Mouse (Mus musculus) stomach, embryonic 16.5 days (tissue): ENCODE results near the gene Olfr522. TPM values are rescaled to one million over a fixed set of nuclear protein-coding genes. Genes with fewer than 3 reads are reported as not detected.

Experiments used
- polyA plus RNA-seq: library from polyadenylated mRNA; unstranded; fragments of >200 nt; fragmentation: Nextera tagmentation; extraction: Ambion mirVana; gene quantifications from 2 replicates; pipeline ENCODE4 v1.2.1, GENCODE M21; 2015

The Olfr522 gene
- polyA plus RNA-seq, 1 experiment from 2014 or later: not detected

Other genes with a start within 250 kb of the Olfr522 start
- gene Utf1, start 221.0 kb downstream of the Olfr522 start, polyA plus RNA-seq: not detected in 2 replicates
- 0.24 and 0.34 TPM in 2 replicates for gene 6430531B16Rik, start 186.0 kb downstream of the Olfr522 start, polyA plus RNA-seq
- gene Adam8, start 172.2 kb downstream of the Olfr522 start, polyA plus RNA-seq: 3.0 and 4.1 TPM in 2 replicates
- 34.1 and 35.0 TPM in 2 replicates for gene Zfp511, start 128.4 kb downstream of the Olfr522 start, polyA plus RNA-seq
- gene Tubgcp2, start 128.1 kb downstream of the Olfr522 start, polyA plus RNA-seq: 40.5 and 42.3 TPM in 2 replicates
- 0.05 TPM in 1 of 2 replicates, not detected in the other for gene Msx3, start 115.7 kb downstream of the Olfr522 start, polyA plus RNA-seq
- gene Caly, start 82.2 kb downstream of the Olfr522 start, polyA plus RNA-seq: 3.7 and 5.6 TPM in 2 replicates
- gene Prap1, start 71.4 kb downstream of the Olfr522 start, polyA plus RNA-seq: 139 and 141 TPM in 2 replicates
- 37.0 and 38.7 TPM in 2 replicates for gene Fuom, start 62.3 kb downstream of the Olfr522 start, polyA plus RNA-seq
- 31.4 and 31.9 TPM in 2 replicates for gene Paox, start 49.0 kb downstream of the Olfr522 start, polyA plus RNA-seq
- gene Echs1, start 48.3 kb downstream of the Olfr522 start, polyA plus RNA-seq: 156 and 158 TPM in 2 replicates
- 20.2 and 22.8 TPM in 2 replicates for gene Mtg1, start 27.2 kb downstream of the Olfr522 start, polyA plus RNA-seq
- gene Sprn, start 9.9 kb downstream of the Olfr522 start, polyA plus RNA-seq: 0.96 and 1.1 TPM in 2 replicates
- not detected in 2 replicates for gene Olfr523, start 8.5 kb upstream of the Olfr522 start, polyA plus RNA-seq
- not detected in 2 replicates for gene Olfr524, start 41.2 kb upstream of the Olfr522 start, polyA plus RNA-seq
- 0.10 and 0.15 TPM in 2 replicates for gene Cd163l1, start 53.5 kb upstream of the Olfr522 start, polyA plus RNA-seq
- not detected in 2 replicates for gene 5830411N06Rik, start 82.5 kb upstream of the Olfr522 start, polyA plus RNA-seq
- not detected in 2 replicates for gene Olfr525, start 156.1 kb upstream of the Olfr522 start, polyA plus RNA-seq
- gene Olfr527, start 169.3 kb upstream of the Olfr522 start, polyA plus RNA-seq: not detected in 2 replicates
- gene Olfr60, start 196.9 kb upstream of the Olfr522 start, polyA plus RNA-seq: not detected in 2 replicates
- gene Olfr530, start 211.6 kb upstream of the Olfr522 start, polyA plus RNA-seq: not detected in 2 replicates
- gene Olfr531, start 238.2 kb upstream of the Olfr522 start, polyA plus RNA-seq: not detected in 2 replicates